In genomic region chr1:144004741-144005140, GRCm38 (mm10) we compare ENCODE assay signal across 8 mouse cellular contexts. TPM values are rescaled to one million over a fixed set of nuclear protein-coding genes. Genes with fewer than 3 reads are reported as not detected.
DNase-seq lines count a peak whose midpoint lies in the region; ATAC-seq and TF ChIP-seq lines count a peak whose summit lies in the region.

No protein-coding gene starts in this region.

- H3K9me3 ChIP-seq in embryonic facial prominence, embryonic 13.5 days = no peaks in the 10 kb centered on the region
- no peaks in the 10 kb centered on the region for H3K9me3 ChIP-seq in hindbrain, embryonic 12.5 days (replicated peaks)
- H3K9me3 ChIP-seq in liver, embryonic 14.5 days (ENCODE audit: control insufficient read depth, low read length) = no peaks in the 10 kb centered on the region

- peaks cover 9% of the 10 kb centered on the region; the same call in 1 of the 2 replicates for H3K36me3 ChIP-seq in embryonic facial prominence, embryonic 13.5 days
- peaks cover 15% of the 10 kb centered on the region for H3K36me3 ChIP-seq in hindbrain, embryonic 12.5 days
- no peaks in the 10 kb centered on the region for H3K36me3 ChIP-seq in liver, embryonic 14.5 days (replicated peaks; ENCODE audit: control insufficient read depth, insufficient read depth, low read depth)
- peaks cover 6% of the 10 kb centered on the region; the same call in 1 of the 2 replicates for H3K36me3 ChIP-seq in splenic B cell, adult 2 months (ENCODE audit: control insufficient read depth, insufficient read depth, low read length, poor library complexity, severe bottlenecking)

- TF ChIP-seq CTCF in liver, embryonic 14.5 days (IDR thresholded peaks at IDR 0.05; ENCODE audit: low read depth) = no peak

- WGBS in embryonic facial prominence, embryonic 13.5 days = 2% methylated on average over 9 of the region's 9 CpGs
- WGBS in hindbrain, embryonic 12.5 days = 2% methylated on average over 9 of the region's 9 CpGs
- WGBS in liver, embryonic 14.5 days (ENCODE audit: insufficient replicate concordance) = 9% methylated on average over 9 of the region's 9 CpGs

- H3K4me3 ChIP-seq in embryonic facial prominence, embryonic 13.5 days = peak overlapping the region; percentile 69
- peak overlapping the region; percentile 61 for H3K4me3 ChIP-seq in hindbrain, embryonic 12.5 days
- peak overlapping the region; percentile 49 to 61 for H3K4me3 ChIP-seq in liver, embryonic 14.5 days (ENCODE audit: insufficient read depth in 1 of 2, low read depth in 2 of 2, low read length in 2 of 2)

- peak; percentile 6 to 12 for DNase-seq in kidney, adult 8-10 months
- DNase-seq in kidney, adult 11 months = no peak
- DNase-seq in ES-CJ7 (ENCODE audit: low read depth, low spot score) = peak; percentile 10
- no peak for DNase-seq in liver, embryonic 14.5 days (ENCODE audit: low read depth in 3 of 3, low spot score in 3 of 3)
- peak; percentile 25 for DNase-seq in splenic B cell, adult 2 months (ENCODE audit: low read depth, low spot score)
- DNase-seq in urinary bladder, adult 18-20 months (ENCODE audit: low spot score in 2 of 2) = no peak

- TF ChIP-seq EP300 in liver, embryonic 14.5 days (IDR thresholded peaks at IDR 0.05; ENCODE audit: low read depth) = no peak

- ATAC-seq in embryonic facial prominence, embryonic 13.5 days (ENCODE audit: insufficient number of reproducible peaks, insufficient read depth, low FRiP score, low TSS enrichment, low read depth) = no peak
- peak; percentile 6 for ATAC-seq in hindbrain, embryonic 12.5 days (ENCODE audit: low FRiP score)
- ATAC-seq in liver, embryonic 14.5 days (ENCODE audit: insufficient read depth) = no peak

- peak overlapping the region; percentile 76 for H3K27ac ChIP-seq in embryonic facial prominence, embryonic 13.5 days
- peak overlapping the region; percentile 84 for H3K27ac ChIP-seq in hindbrain, embryonic 12.5 days
- no peak overlapping the region for H3K27ac ChIP-seq in liver, embryonic 14.5 days

- H3K4me1 ChIP-seq in embryonic facial prominence, embryonic 13.5 days = 0 out of 2 replicates have a peak, but pooled peaks cover 4% of the 10 kb centered on the region
- peaks cover 14% of the 10 kb centered on the region for H3K4me1 ChIP-seq in hindbrain, embryonic 12.5 days
- H3K4me1 ChIP-seq in liver, embryonic 14.5 days (replicated peaks; ENCODE audit: control insufficient read depth in 2 of 2, insufficient read depth in 2 of 2, low read length in 1 of 2) = peaks cover 3 to 8% of the 10 kb centered on the region in 2 experiments

- H3K9ac ChIP-seq in embryonic facial prominence, embryonic 13.5 days = peak overlapping the region; percentile 75
- H3K9ac ChIP-seq in hindbrain, embryonic 12.5 days = peak overlapping the region; percentile 71
- no peak overlapping the region for H3K9ac ChIP-seq in liver, embryonic 14.5 days (replicated peaks)

- H3K27me3 ChIP-seq in embryonic facial prominence, embryonic 13.5 days = no peaks in the 10 kb centered on the region
- no peaks in the 10 kb centered on the region for H3K27me3 ChIP-seq in hindbrain, embryonic 12.5 days
- H3K27me3 ChIP-seq in liver, embryonic 14.5 days (ENCODE audit: control insufficient read depth, insufficient read depth, low read length) = no peaks in the 10 kb centered on the region
- H3K27me3 ChIP-seq in splenic B cell, adult 2 months (ENCODE audit: control insufficient read depth, insufficient read depth, low read length, poor library complexity, severe bottlenecking) = no peaks in the 10 kb centered on the region

- H3K4me2 ChIP-seq in embryonic facial prominence, embryonic 13.5 days = peak overlapping the region; percentile 91
- peak overlapping the region; percentile 82 for H3K4me2 ChIP-seq in hindbrain, embryonic 12.5 days (replicated peaks)
- peak overlapping the region; percentile 89 for H3K4me2 ChIP-seq in liver, embryonic 14.5 days (ENCODE audit: low read depth)

RNA-seq across cellular contexts. Expression of gene Rgs2, which starts 0.8 kb away (rescaled TPM):
- 76.3 and 79.1 TPM in 2 replicates for polyA plus RNA-seq in embryonic facial prominence, embryonic 13.5 days (2015; fragmentation: Nextera tagmentation; extraction: Ambion mirVana)
- 108 and 118 TPM in 2 replicates for polyA plus RNA-seq in hindbrain, embryonic 12.5 days (2016; fragmentation: Nextera tagmentation; extraction: Ambion mirVana)
- 1.6 and 3.4 TPM in 2 replicates for polyA plus RNA-seq in liver, embryonic 14.5 days (2012; rRNA removed)
- polyA plus RNA-seq in liver, embryonic 14.5 days (2014; fragmentation: Nextera tagmentation; extraction: Ambion mirVana) = 6.8 and 8.2 TPM in 2 replicates

Comparison
In these comparisons a context has a peak if more than half of its experiments do, and no peak if none do; other contexts are left out.
1. DNase-seq: peak in kidney, adult 8-10 months (2 of 2), ES-CJ7 (single experiment) and splenic B cell, adult 2 months (single experiment); none in kidney, adult 11 months (single experiment), liver, embryonic 14.5 days (0 of 3) and urinary bladder, adult 18-20 months (0 of 2).
2. Peak in every context shown above with its lines, with median percentiles within 50 percentile points of each other: H3K4me2 ChIP-seq and H3K4me3 ChIP-seq.